Mouse (Mus musculus) erythroid progenitor cell, adult 5-6 weeks (primary cell): Measurements from ENCODE around the gene Ndufs3. TPM values are rescaled to one million over a fixed set of nuclear protein-coding genes. Genes with fewer than 3 reads are reported as not detected.

Experiments
- ATAC-seq: replicated peaks from 2 replicates; pipeline ENCODE4 v1.8.0; 2016; ENCODE audit warnings: moderate number of reproducible peaks, mild to moderate bottlenecking, moderate TSS enrichment, inconsistent platforms; ENCODE audit not compliant: poor library complexity, low FRiP score, severe bottlenecking
- total RNA-seq, 2 experiments: library from RNA; stranded (forward) in 1 of 2; stranded (reverse) in 1 of 2; fragments of 150-400 nt in 1 of 2; fragments of 186-747, 209-891 nt in 1 of 2; gene quantifications; 2 replicates each; pipeline versions ENCODE4 v1.2.3 to v1.2.4; 2015 to 2017; ENCODE audit warnings: low replicate concordance in 2 of 2

Gene Ndufs3
- total RNA-seq (2015; ENCODE audit: low replicate concordance) (54.1 and 60.9 TPM in 2 replicates), total RNA-seq (2017; ENCODE audit: low replicate concordance) (19.4 and 20.4 TPM in 2 replicates)

DNA sequence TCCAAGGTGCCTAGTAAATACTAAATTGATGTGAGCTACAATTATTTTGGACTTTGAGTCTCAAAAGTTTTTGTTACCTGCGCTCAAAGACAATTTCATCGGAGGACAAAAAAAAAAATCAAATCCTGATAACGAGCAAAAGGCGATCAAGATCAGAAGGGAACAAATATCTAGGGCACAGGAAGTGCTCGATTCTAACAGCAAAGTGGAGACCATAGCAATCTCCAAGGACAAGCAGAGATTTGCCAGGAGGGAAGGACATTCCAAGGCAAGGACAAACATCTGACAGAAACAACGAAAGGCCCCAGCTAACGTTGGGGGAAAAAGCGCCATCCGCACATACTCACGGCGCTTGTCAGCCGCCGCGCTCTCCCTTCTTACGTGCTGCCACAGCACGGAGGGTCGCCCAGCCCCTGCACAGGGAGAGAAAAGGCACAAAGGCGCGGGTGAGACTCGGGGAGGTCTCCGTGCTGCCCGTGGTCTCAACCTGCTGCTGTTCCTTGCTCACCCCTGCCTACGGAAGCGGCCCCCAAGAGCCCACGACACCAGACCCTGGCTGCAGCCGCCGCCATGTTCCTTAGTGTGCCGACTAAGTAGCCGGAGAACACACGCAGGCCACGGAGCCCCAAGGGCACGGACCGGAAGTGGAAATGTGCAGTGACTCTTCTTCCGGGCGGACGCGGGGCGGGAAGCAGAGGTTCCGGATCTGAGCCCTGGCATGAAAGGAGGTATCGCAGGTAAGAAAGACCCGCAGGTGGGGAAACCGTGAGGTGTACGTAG is at the start of gene Ndufs3, which contains the start of gene Kbtbd4:
Gene Ndufs3, minus strand, starts transcription at position 752 of the 780 bp plus-strand sequence.
Gene Kbtbd4, plus strand, starts transcription at position 665 of the 780 bp plus-strand sequence.
- peak; percentile 99 for ATAC-seq

GRCm38 (mm10) chr2:90953461-90953860 is 48.8 kb upstream of the Ndufs3 start:
- ATAC-seq = no peak

DNA sequence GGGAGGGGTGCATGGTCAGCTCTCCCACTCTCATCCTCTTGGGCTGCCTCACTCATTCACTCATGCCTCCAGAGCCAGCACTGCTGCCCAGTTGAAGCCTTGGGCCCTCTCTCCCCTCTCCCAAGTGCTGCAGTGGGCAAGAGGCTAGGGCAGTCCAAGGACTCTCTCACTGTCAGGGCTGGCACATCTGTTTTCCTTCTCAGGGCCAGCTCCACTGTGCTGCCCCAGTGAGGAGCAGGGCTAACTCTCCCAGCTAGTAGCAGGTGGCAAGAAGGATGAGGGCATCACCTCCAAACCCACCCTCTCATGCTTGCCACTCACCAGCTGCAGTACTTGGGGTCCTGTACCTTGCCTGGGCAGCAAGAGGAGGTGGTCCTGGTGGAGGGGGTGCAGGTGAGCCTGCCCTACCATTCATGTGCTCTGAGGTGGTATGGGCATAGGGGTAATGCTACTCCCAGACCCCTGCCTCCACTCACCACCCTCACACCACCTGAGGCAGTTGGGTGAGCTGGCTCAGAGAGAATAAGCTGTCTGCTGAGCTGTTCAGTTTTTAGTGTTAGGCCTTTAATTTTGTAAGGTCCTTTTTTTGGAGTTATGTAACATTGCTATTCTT is 46.1 kb upstream of the Ndufs3 start:
- no peak for ATAC-seq

DNA sequence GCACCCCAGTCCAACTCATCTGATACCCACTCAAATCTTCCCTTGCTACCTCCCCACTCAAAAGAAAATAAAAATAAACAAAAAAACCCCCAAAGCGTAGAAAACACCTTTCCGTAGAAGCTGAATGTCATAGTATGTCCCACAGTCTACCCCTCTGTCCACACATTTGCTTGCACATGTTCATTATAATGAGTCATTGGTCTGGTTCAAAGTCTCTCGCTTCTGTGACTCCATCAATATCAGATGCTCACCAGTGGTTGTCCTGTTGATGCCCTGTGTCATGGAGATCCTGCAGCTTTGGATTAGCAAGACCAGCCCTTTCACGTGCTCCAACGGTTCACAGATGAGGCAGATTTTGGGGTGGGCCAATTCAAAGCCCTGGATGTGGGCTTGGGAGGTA is 45.5 kb upstream of the Ndufs3 start:
- ATAC-seq = no peak

GRCm38 (mm10) chr2:90941744-90942143 is 37.1 kb upstream of the Ndufs3 start:
- no peak for ATAC-seq

DNA sequence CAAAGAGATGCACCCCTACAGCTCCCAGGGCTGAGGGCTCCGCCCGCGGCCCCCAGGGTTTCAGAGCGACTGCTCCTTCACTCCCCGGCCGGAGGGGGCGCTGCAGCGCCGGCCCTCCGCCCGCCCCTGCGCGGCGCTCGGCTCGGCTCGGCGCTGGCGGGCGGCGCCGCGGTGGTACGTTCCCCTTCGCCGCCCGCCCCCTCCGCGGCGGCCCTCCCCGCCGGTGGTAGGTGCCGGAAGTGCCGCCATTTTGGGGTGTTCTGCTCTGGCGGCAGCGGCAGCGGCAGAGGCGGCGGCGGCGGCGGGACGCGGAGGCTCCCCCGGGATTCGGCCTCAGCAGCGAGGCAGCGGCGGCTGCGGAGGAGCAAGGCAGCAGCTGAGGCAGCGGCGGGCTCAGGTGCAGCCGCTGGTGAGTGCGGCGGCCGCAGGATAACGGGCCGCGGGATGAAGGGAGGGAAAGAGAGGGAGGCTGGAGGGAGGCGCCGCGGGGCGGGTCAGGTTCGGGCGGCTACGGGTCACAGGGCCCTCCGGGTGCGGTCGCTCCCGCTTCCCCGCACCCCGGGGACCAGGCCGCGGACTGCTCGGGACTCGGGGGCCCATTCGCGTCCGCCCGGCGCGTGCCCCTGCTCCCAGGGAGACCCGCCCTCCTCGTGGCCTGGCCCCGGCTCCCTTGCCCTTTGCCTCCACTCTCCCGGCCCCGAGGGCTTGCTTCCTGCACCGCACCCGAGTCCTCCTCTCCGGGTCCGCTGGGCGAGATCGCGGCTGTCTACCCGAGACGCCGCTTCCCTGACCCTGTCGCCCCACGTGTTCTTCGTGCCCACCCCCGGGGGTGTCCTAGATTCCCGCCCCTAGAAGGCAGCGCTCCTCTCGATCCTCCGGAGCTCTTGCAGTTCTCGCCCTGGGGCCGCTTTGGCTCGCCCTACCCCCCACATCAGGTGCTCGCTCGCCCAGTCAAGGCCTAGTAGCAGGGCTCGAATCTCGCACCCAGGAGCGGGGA is 35.9 kb upstream of the Ndufs3 start, which contains the start of gene Celf1:
Gene Celf1, plus strand, starts transcription at position 150 of the 997 bp plus-strand sequence.
- ATAC-seq = peak; percentile 89

DNA sequence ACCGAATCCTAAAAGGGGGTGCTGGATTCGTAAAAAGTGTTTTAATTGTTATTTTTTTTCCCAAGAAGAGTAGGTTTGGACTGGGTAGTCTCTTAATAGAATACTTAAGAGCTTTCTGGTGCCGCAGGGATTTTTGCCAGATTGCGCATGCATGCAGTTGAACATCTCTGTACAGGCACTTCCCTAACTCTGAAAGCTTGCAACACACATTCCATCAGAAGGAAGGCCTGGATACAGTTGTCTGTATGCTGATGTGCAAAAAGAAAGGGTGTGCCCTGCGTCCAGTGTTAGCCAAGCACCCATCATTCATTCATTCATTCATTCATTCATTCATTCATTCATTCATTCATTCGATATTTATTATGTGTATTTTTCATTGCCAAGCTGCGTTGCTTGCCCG is 35.1 kb upstream of the Ndufs3 start:
- ATAC-seq = no peak

GRCm38 (mm10) chr2:90938362-90938761 is 33.7 kb upstream of the Ndufs3 start:
- no peak for ATAC-seq

- ATAC-seq = no peak
Observed at GRCm38 (mm10) chr2:90932273-90932672, 27.6 kb upstream of the Ndufs3 start.

- no peak for ATAC-seq
Observed at GRCm38 (mm10) chr2:90931829-90932228, 27.2 kb upstream of the Ndufs3 start.

DNA sequence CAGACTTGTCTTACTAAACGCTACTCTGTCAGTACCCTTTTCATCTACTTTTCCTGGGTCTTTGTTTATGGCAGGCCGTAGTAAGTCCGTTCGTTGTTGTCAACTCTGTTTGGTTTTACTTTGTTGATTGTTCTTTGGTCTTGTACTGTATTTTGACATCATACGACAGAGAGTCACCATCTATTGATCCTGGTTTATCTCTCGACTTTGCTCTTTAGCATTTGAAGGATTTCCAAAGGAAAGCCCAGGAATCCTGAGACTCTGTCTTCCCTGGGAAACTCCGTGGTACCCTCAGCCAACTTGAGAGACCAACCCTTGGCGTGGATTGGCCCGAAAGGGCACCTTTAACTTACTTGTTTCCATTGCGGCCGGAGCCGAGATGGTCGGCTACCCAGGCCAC is 23.9 kb upstream of the Ndufs3 start:
- ATAC-seq = no peak

- no peak for ATAC-seq
Observed at GRCm38 (mm10) chr2:90922636-90923035, 18.0 kb upstream of the Ndufs3 start.

- ATAC-seq = no peak
Observed at GRCm38 (mm10) chr2:90921178-90921577, 16.6 kb upstream of the Ndufs3 start.

GRCm38 (mm10) chr2:90917999-90918698 is 13.5 kb upstream of the Ndufs3 start:
- peak; percentile 27; the same call in 1 of the 2 replicates for ATAC-seq

- peak; percentile 94 for ATAC-seq
Observed at GRCm38 (mm10) chr2:90917233-90917998, 12.8 kb upstream of the Ndufs3 start.

DNA sequence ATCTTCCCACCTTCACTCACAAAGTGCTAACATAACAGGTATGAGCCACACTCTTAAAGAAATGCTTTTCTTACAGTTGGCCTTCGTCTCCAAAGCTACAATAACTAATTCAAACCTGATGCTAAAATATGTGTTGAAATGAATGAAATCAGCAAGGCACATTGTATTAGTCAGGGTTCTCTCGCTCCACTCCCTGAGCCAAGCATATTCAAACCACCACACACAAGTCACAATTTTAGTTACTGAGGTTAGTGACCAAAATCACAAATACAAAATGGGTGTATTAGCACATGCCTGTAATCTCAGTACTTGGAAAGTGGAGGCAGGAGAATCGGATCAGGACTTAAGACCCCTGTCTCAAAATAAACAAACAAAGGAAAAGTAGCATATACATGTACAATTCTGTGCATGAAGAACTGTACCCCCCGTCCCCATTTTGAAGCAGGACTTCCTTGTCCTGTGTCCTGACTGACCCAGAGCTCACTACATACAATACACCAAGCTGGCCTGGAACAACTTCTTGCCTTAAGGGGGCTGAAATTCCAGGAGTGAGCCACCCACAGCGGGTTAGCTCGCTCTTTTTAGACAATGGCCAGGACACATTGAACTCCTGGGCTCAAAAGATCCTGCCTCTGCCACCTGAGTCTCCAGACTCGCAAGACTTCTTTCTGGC is 12.1 kb upstream of the Ndufs3 start:
- peak; percentile 25; the same call in 1 of the 2 replicates for ATAC-seq

- ATAC-seq = no peak
Observed at GRCm38 (mm10) chr2:90915516-90915915, 10.9 kb upstream of the Ndufs3 start.

DNA sequence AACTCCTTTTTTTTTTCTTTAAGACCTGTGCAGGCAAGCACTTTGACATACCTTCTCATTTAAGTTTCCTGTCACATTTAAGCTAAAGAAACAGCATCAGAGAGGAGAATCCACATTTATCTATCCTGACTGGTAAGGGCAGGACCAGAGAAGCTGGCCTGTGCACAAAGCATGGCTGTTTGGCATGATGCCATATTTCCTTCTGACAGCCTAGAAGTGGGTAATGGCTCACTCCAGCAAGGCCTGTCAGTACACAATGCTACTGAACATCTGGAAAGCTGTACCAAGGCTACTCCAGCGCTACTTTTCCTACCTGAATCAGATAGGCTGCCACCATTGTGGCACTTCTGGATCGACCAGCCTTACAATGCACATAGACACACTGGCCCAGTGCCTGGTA is 9.0 kb upstream of the Ndufs3 start:
- ATAC-seq = no peak
